Mouse (Mus musculus): ENCODE measurements around the gene Il31.
"Not testable (repeated sequence)": the region's sequence is repeated elsewhere in the genome, so short reads cannot be mapped to it uniquely, and the experiment has no call there.

The Il31 gene

GRCm38 (mm10) chr5:123489112-123489785, at the start of gene Il31, which contains the start of gene Lrrc43:
Il31 (minus strand) TSS chr5:123489489.
Lrrc43 (plus strand) TSS chr5:123489305.
- no peak for DNase-seq (ENCODE audit: low spot score)

GRCm38 (mm10) chr5:123533801-123534200, 44.5 kb upstream of the Il31 start:
- no peak for DNase-seq (ENCODE audit: low spot score)

GRCm38 (mm10) chr5:123530056-123530455, 40.8 kb upstream of the Il31 start:
- DNase-seq (ENCODE audit: low spot score): no peak

GRCm38 (mm10) chr5:123528641-123529040, 39.4 kb upstream of the Il31 start:
- no peak for DNase-seq (ENCODE audit: low spot score)

- no peak for DNase-seq (ENCODE audit: low spot score)
Measured at GRCm38 (mm10) chr5:123525916-123526495, 36.7 kb upstream of the Il31 start.

GRCm38 (mm10) chr5:123525281-123525680, 36.0 kb upstream of the Il31 start, which contains the start of gene Gm49027:
Gm49027 (minus strand) TSS chr5:123525488.
- no peak for DNase-seq (ENCODE audit: low spot score)

GRCm38 (mm10) chr5:123524393-123524750, 35.1 kb upstream of the Il31 start:
- DNase-seq (ENCODE audit: low spot score): no peak

GRCm38 (mm10) chr5:123523692-123524392, 34.6 kb upstream of the Il31 start, which contains the start of gene Diablo:
Diablo (minus strand) TSS chr5:123524176.
- DNase-seq (ENCODE audit: low spot score): peak; percentile 98

- DNase-seq (ENCODE audit: low spot score): no peak
Measured at GRCm38 (mm10) chr5:123522166-123522565, 32.9 kb upstream of the Il31 start.

GRCm38 (mm10) chr5:123521621-123522020, 32.3 kb upstream of the Il31 start:
- DNase-seq (ENCODE audit: low spot score): no peak

- DNase-seq (ENCODE audit: low spot score): no peak
Measured at GRCm38 (mm10) chr5:123520666-123521065, 31.4 kb upstream of the Il31 start.

- DNase-seq (ENCODE audit: low spot score): no peak
Measured at GRCm38 (mm10) chr5:123514871-123515270, 25.6 kb upstream of the Il31 start.

GRCm38 (mm10) chr5:123512102-123512501, 22.8 kb upstream of the Il31 start:
- no peak for DNase-seq (ENCODE audit: low spot score)

- not testable (repeated sequence) for DNase-seq (ENCODE audit: low spot score)
Measured at GRCm38 (mm10) chr5:123511426-123511825, 22.1 kb upstream of the Il31 start.

- no peak for DNase-seq (ENCODE audit: low spot score)
Measured at GRCm38 (mm10) chr5:123510160-123510559, 20.9 kb upstream of the Il31 start, which contains the start of gene B3gnt4. B3gnt4 (plus strand) TSS chr5:123510460.

GRCm38 (mm10) chr5:123508921-123509320, 19.6 kb upstream of the Il31 start:
- no peak for DNase-seq (ENCODE audit: low spot score)

- DNase-seq (ENCODE audit: low spot score): peak; percentile 67
Measured at GRCm38 (mm10) chr5:123507936-123508723, 18.8 kb upstream of the Il31 start.

- no peak for DNase-seq (ENCODE audit: low spot score)
Measured at GRCm38 (mm10) chr5:123501973-123502372, 12.7 kb upstream of the Il31 start.

- DNase-seq (ENCODE audit: low spot score): peak; percentile 15
Measured at GRCm38 (mm10) chr5:123499717-123500116, 10.4 kb upstream of the Il31 start.

GRCm38 (mm10) chr5:123489935-123490334, 646 bp upstream of the Il31 start:
- DNase-seq (ENCODE audit: low spot score): no peak

- no peak for DNase-seq (ENCODE audit: low spot score)
Measured at GRCm38 (mm10) chr5:123487659-123488395, 1.5 kb downstream of the Il31 start.

Data from T-cell, adult 2 months (primary cell).